9 mouse cellular contexts compared by ENCODE assay signal in the genomic region with DNA sequence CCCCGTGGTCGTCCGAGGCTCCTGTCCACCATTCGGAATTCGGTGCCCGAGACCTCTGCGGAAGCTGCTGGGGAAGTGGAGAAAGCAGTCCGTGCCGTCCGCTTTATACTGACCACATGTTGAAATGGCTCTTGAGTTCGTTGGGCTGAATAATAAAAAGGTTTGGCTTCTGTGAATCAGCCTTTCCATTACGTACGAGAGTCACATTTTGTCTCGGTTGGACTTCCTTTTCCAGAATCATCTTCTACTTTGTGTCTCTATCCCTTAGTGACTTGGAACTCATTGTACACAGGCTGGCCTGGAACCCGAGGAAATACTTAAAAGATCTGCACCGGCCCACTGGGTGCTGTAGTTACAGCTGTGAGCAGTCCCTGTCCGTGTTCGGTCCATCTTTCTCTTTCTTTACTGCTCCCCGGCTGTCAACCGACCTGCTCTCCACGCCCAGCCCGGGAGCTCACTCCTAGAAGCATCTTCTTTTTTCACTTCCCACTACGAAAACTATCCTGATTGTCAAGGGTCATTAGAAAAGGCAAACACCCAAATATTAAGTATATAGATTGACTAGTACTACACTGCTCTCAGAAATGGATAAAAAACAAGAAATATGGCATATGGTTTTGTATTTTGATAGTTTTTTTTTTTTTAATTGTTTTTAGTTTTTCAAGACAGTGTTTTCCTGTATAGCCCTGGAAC. TPM values are rescaled to one million over a fixed set of nuclear protein-coding genes. Genes with fewer than 3 reads are reported as not detected.
DNase-seq lines count a peak whose midpoint lies in the region; ATAC-seq lines count a peak whose summit lies in the region.
"Had no signal": no experiment of that assay in that cellular context is flagged by ENCODE, and none has a peak within 500 bp of the region (broad histone marks: within the 10 kb centered on the region; RNA-seq: fewer than 3 reads in every experiment).

No protein-coding gene starts in this region.

- DNase-seq in heart, adult 8-10 months (ENCODE audit: low spot score): no peak
- DNase-seq in B cell, adult 2 months: no peak
- no peak for DNase-seq in cerebellum, adult 11 months
- DNase-seq in urinary bladder, postnatal 4 days (ENCODE audit: low spot score in 2 of 2): no peak

- peak overlapping the region; percentile 94 for H3K4me3 ChIP-seq in heart, embryonic 13.5 days
- peak overlapping the region; percentile 77 for H3K4me3 ChIP-seq in brown adipose tissue, adult 24 weeks (ENCODE audit: insufficient read depth, low read depth, low read length)
- H3K4me3 ChIP-seq in hindbrain, embryonic 16.5 days (ENCODE audit: low read length): peak overlapping the region; percentile 69

- peak overlapping the region; percentile 97 for H3K27ac ChIP-seq in heart, embryonic 13.5 days (replicated peaks)
- H3K27ac ChIP-seq in brown adipose tissue, adult 24 weeks (replicated peaks; ENCODE audit: low read depth, low read length): peak overlapping the region; percentile 84
- peak overlapping the region; percentile 85 for H3K27ac ChIP-seq in hindbrain, embryonic 16.5 days (ENCODE audit: low read depth, low read length)

- no peaks in the 10 kb centered on the region for H3K27me3 ChIP-seq in heart, embryonic 13.5 days (replicated peaks)
- H3K27me3 ChIP-seq in hindbrain, embryonic 16.5 days (replicated peaks; ENCODE audit: control insufficient read depth, insufficient read depth, low read length): no peaks in the 10 kb centered on the region

- H3K9me3 ChIP-seq in heart, embryonic 13.5 days: no peaks in the 10 kb centered on the region
- no peaks in the 10 kb centered on the region for H3K9me3 ChIP-seq in hindbrain, embryonic 16.5 days (ENCODE audit: control insufficient read depth, low read length)

- under 1% methylated on average over 23 of the region's 23 CpGs for WGBS in heart, embryonic 13.5 days
- under 1% methylated on average over 23 of the region's 23 CpGs for WGBS in hindbrain, embryonic 16.5 days

- H3K36me3 ChIP-seq in heart, embryonic 13.5 days: peaks cover 51% of the 10 kb centered on the region
- peaks cover 25% of the 10 kb centered on the region for H3K36me3 ChIP-seq in hindbrain, embryonic 16.5 days (ENCODE audit: control insufficient read depth, insufficient read depth, low read length)

- H3K9ac ChIP-seq in heart, embryonic 13.5 days: peak overlapping the region; percentile 95
- peak overlapping the region; percentile 80 for H3K9ac ChIP-seq in hindbrain, embryonic 16.5 days (ENCODE audit: low read depth, low read length)

- no peak for ATAC-seq in heart, embryonic 13.5 days (ENCODE audit: extremely low read depth, insufficient number of reproducible peaks, low FRiP score, low TSS enrichment)
- ATAC-seq in hindbrain, embryonic 16.5 days: no peak; the same call in 1 of the 2 replicates
- 0 out of 2 replicates have a peak, but pooled peaks have one; percentile 1 for ATAC-seq in megakaryocyte, adult 5-6 weeks (ENCODE audit: poor library complexity, severe bottlenecking)

- peak overlapping the region; percentile 90 for H3K4me2 ChIP-seq in heart, embryonic 13.5 days
- H3K4me2 ChIP-seq in hindbrain, embryonic 16.5 days (ENCODE audit: low read length): peak overlapping the region; percentile 69

- H3K4me1 ChIP-seq in heart, embryonic 13.5 days: peaks cover 35% of the 10 kb centered on the region
- H3K4me1 ChIP-seq in brown adipose tissue, adult 24 weeks (ENCODE audit: control insufficient read depth, insufficient read depth, insufficient read length, low read length): no peaks in the 10 kb centered on the region
- peaks cover 21% of the 10 kb centered on the region for H3K4me1 ChIP-seq in hindbrain, embryonic 16.5 days (ENCODE audit: control insufficient read depth, insufficient read depth, low read depth, low read length)

RNA-seq across cellular contexts. Expression of a gene that starts 0.7 kb away (rescaled TPM):
- 427 and 448 TPM in 2 replicates for polyA plus RNA-seq in heart, embryonic 13.5 days (2015; fragmentation: Nextera tagmentation; extraction: Ambion mirVana)
- total RNA-seq in heart, adult 8-10 months (2022): 100 to 1,000 TPM; 217 to 256 (median 229) TPM
- 95.0 and 97.3 TPM in 2 replicates for polyA plus RNA-seq in brown adipose tissue, adult 24 weeks (2012; ENCODE audit: insufficient read depth, insufficient read length, missing spikeins)
- 252 and 298 TPM in 2 replicates for polyA plus RNA-seq in hindbrain, embryonic 16.5 days (2015; fragmentation: Nextera tagmentation; extraction: Ambion mirVana)
- 301 and 325 TPM in 2 replicates for total RNA-seq in megakaryocyte, adult 5-6 weeks (2015)
- total RNA-seq in megakaryocyte, adult 5-6 weeks (2017): 587 and 590 TPM in 2 replicates

RNA-seq across cellular contexts. Expression of a gene that starts 7.7 kb away (rescaled TPM):
- 435 and 436 TPM in 2 replicates for polyA plus RNA-seq in heart, embryonic 13.5 days (2015; fragmentation: Nextera tagmentation; extraction: Ambion mirVana)
- total RNA-seq in heart, adult 8-10 months (2022): 100 to 1,000 TPM; 130 to 152 (median 141) TPM
- 117 and 146 TPM in 2 replicates for polyA plus RNA-seq in brown adipose tissue, adult 24 weeks (2012; ENCODE audit: insufficient read depth, insufficient read length, missing spikeins)
- polyA plus RNA-seq in hindbrain, embryonic 16.5 days (2015; fragmentation: Nextera tagmentation; extraction: Ambion mirVana): 501 and 544 TPM in 2 replicates
- total RNA-seq in megakaryocyte, adult 5-6 weeks (2015): 506 and 521 TPM in 2 replicates
- 226 and 275 TPM in 2 replicates for total RNA-seq in megakaryocyte, adult 5-6 weeks (2017)

RNA-seq across cellular contexts. Expression of a gene that starts 22.8 kb away (rescaled TPM):
- polyA plus RNA-seq in heart, embryonic 13.5 days (2015; fragmentation: Nextera tagmentation; extraction: Ambion mirVana): not detected in 2 replicates
- total RNA-seq in heart, adult 8-10 months (2022): under 1 TPM in 1 of 4 experiments, not detected in 3; 0.34 TPM
- 4.1 and 5.5 TPM in 2 replicates for polyA plus RNA-seq in brown adipose tissue, adult 24 weeks (2012; ENCODE audit: insufficient read depth, insufficient read length, missing spikeins)
- 0.64 TPM in 1 of 2 replicates, not detected in the other for polyA plus RNA-seq in hindbrain, embryonic 16.5 days (2015; fragmentation: Nextera tagmentation; extraction: Ambion mirVana)
- not detected in 2 replicates for total RNA-seq in megakaryocyte, adult 5-6 weeks (2015)
- total RNA-seq in megakaryocyte, adult 5-6 weeks (2017): not detected in 2 replicates
- total RNA-seq: neutrophil, adult 5-6 weeks had no signal

RNA-seq across cellular contexts. Expression of a gene that starts 24.2 kb away (rescaled TPM):
- 134 and 140 TPM in 2 replicates for polyA plus RNA-seq in heart, embryonic 13.5 days (2015; fragmentation: Nextera tagmentation; extraction: Ambion mirVana)
- total RNA-seq in heart, adult 8-10 months (2022): 10 to 100 TPM; 37.5 to 41.0 (median 38.5) TPM
- 24.6 and 28.0 TPM in 2 replicates for polyA plus RNA-seq in brown adipose tissue, adult 24 weeks (2012; ENCODE audit: insufficient read depth, insufficient read length, missing spikeins)
- polyA plus RNA-seq in hindbrain, embryonic 16.5 days (2015; fragmentation: Nextera tagmentation; extraction: Ambion mirVana): 243 and 245 TPM in 2 replicates
- total RNA-seq in megakaryocyte, adult 5-6 weeks (2015): 79.7 and 83.0 TPM in 2 replicates
- 18.3 and 30.5 TPM in 2 replicates for total RNA-seq in megakaryocyte, adult 5-6 weeks (2017)

RNA-seq across cellular contexts. Expression of a gene that starts 24.4 kb away (rescaled TPM):
- 253 and 284 TPM in 2 replicates for polyA plus RNA-seq in heart, embryonic 13.5 days (2015; fragmentation: Nextera tagmentation; extraction: Ambion mirVana)
- 10 to 100 TPM; 32.3 to 51.0 (median 45.7) TPM for total RNA-seq in heart, adult 8-10 months (2022)
- polyA plus RNA-seq in brown adipose tissue, adult 24 weeks (2012; ENCODE audit: insufficient read depth, insufficient read length, missing spikeins): 49.2 and 58.8 TPM in 2 replicates
- 55.8 and 202 TPM in 2 replicates for polyA plus RNA-seq in hindbrain, embryonic 16.5 days (2015; fragmentation: Nextera tagmentation; extraction: Ambion mirVana)
- 143 and 149 TPM in 2 replicates for total RNA-seq in megakaryocyte, adult 5-6 weeks (2015)
- total RNA-seq in megakaryocyte, adult 5-6 weeks (2017): 171 and 196 TPM in 2 replicates
